Mouse (Mus musculus): Measurements from ENCODE around the gene Gpr146.

- TF ChIP-seq MYOD1 (IDR thresholded peaks at IDR 0.05; ENCODE audit: control insufficient read depth in 1 of 3, insufficient read length in 2 of 3, low read depth in 2 of 3) (no peak), MAX (IDR thresholded peaks at IDR 0.05; ENCODE audit: low read depth) (no peak), POLR2A (IDR thresholded peaks at IDR 0.05; ENCODE audit: insufficient read length, low read depth) (no peak), USF1 (IDR thresholded peaks at IDR 0.05; ENCODE audit: low read depth) (no peak), CEBPB (IDR thresholded peaks at IDR 0.05; ENCODE audit: insufficient read depth, poor library complexity, severe bottlenecking) (no peak), MYOG (IDR thresholded peaks at IDR 0.05; ENCODE audit: control insufficient read depth in 1 of 3, insufficient read depth in 1 of 3, insufficient read length in 2 of 3, low read depth in 2 of 3) (no peak), E2F4 (IDR thresholded peaks at IDR 0.05; ENCODE audit: insufficient read depth) (no peak), SRF (IDR thresholded peaks at IDR 0.05; ENCODE audit: control insufficient read depth, insufficient read length, low read depth) (no peak), REST (IDR thresholded peaks at IDR 0.05; ENCODE audit: insufficient read depth, insufficient read length) (no peak), POLR2AphosphoS2 (IDR thresholded peaks at IDR 0.05; ENCODE audit: insufficient read length, low read depth) (no peak), TCF12 (IDR thresholded peaks at IDR 0.05; ENCODE audit: insufficient read depth, poor library complexity, severe bottlenecking) (no peak)
Observed at GRCm38 (mm10) chr5:139351134-139351533, 26.4 kb upstream of the Gpr146 start, which contains the start of gene Cox19.
